9 mouse cellular contexts compared by ENCODE assay signal in genomic region chr17:27938121-27938754, GRCm38 (mm10). TPM values are rescaled to one million over a fixed set of nuclear protein-coding genes. Genes with fewer than 3 reads are reported as not detected.
DNase-seq lines count a peak whose midpoint lies in the region; ATAC-seq and TF ChIP-seq lines count a peak whose summit lies in the region.
"Had no signal": no experiment of that assay in that cellular context is flagged by ENCODE, and none has a peak within 500 bp of the region (broad histone marks: within the 10 kb centered on the region; RNA-seq: fewer than 3 reads in every experiment).

No protein-coding gene starts in this region.

- peak overlapping the region; percentile 62 for H3K27ac ChIP-seq in liver, postnatal 0 days (ENCODE audit: low read depth)

- WGBS in liver, postnatal 0 days (ENCODE audit: insufficient replicate concordance) = 63% methylated on average over 12 of the region's 12 CpGs

- no peak for TF ChIP-seq CTCF in liver, postnatal 0 days (IDR thresholded peaks at IDR 0.05; ENCODE audit: low read depth)

- no peaks in the 10 kb centered on the region for H3K27me3 ChIP-seq in liver, postnatal 0 days (ENCODE audit: insufficient read depth, low read length)

- H3K9ac ChIP-seq in liver, postnatal 0 days (replicated peaks) = no peak overlapping the region

- H3K4me3 ChIP-seq in liver, postnatal 0 days (ENCODE audit: low read depth, low read length) = no peak overlapping the region
- H3K4me3 ChIP-seq: erythroblast, embryonic 14.5 days had no signal

- H3K9me3 ChIP-seq in liver, postnatal 0 days (ENCODE audit: low read length) = no peaks in the 10 kb centered on the region

- 0 out of 2 replicates have a peak overlapping the region, but pooled peaks have one; percentile 13 for H3K4me2 ChIP-seq in liver, postnatal 0 days (ENCODE audit: low read depth, low read length)

- no peak for TF ChIP-seq EP300 in liver, postnatal 0 days (IDR thresholded peaks at IDR 0.05; ENCODE audit: low read depth)

- peak; percentile 13; the same call in 1 of the 2 replicates for ATAC-seq in liver, postnatal 0 days
- ATAC-seq in frontal cortex, adult (ENCODE audit: low TSS enrichment) = no peak

- peaks cover 13% of the 10 kb centered on the region for H3K4me1 ChIP-seq in liver, postnatal 0 days (ENCODE audit: insufficient read depth)

- no peaks in the 10 kb centered on the region for H3K36me3 ChIP-seq in liver, postnatal 0 days (replicated peaks; ENCODE audit: insufficient read depth, low read length)

- peak; percentile 20 to 36 for DNase-seq in cerebellum, postnatal 36 days
- DNase-seq in cerebellum, adult 11 months = no peak
- peak; percentile 29 for DNase-seq in urinary bladder, postnatal 14 days (ENCODE audit: low spot score)
- no peak for DNase-seq in urinary bladder, postnatal 4 days (ENCODE audit: low spot score in 2 of 2)
- DNase-seq in liver, postnatal 0 days = no peak
- DNase-seq in ovary, postnatal 36 days (ENCODE audit: low spot score) = no peak
- DNase-seq in spleen, postnatal 14 days (ENCODE audit: low spot score in 2 of 2) = no peak

RNA-seq across cellular contexts. Expression of gene Taf11, which starts 28.6 kb away (rescaled TPM):
- polyA plus RNA-seq in liver, postnatal 0 days (2015; fragmentation: Nextera tagmentation; extraction: Ambion mirVana) = 17.4 and 17.8 TPM in 2 replicates

RNA-seq across cellular contexts. Expression of gene Anks1, which starts 29.1 kb away (rescaled TPM):
- 2.3 and 3.0 TPM in 2 replicates for polyA plus RNA-seq in liver, postnatal 0 days (2015; fragmentation: Nextera tagmentation; extraction: Ambion mirVana)

Comparison
In these comparisons a context has a peak if more than half of its experiments do, and no peak if none do; other contexts are left out.
1. DNase-seq: peak in cerebellum, postnatal 36 days (2 of 2) and urinary bladder, postnatal 14 days (single experiment); none in cerebellum, adult 11 months (single experiment), urinary bladder, postnatal 4 days (0 of 2), liver, postnatal 0 days (single experiment), ovary, postnatal 36 days (single experiment) and spleen, postnatal 14 days (0 of 2).